Mouse (Mus musculus): ENCODE results near the gene Mbnl1. TPM values are rescaled to one million over a fixed set of nuclear protein-coding genes. Genes with fewer than 3 reads are reported as not detected.

Gene Mbnl1
- polyA plus RNA-seq, 1 experiment from 2014 or later = 66.8 TPM

- no peaks in the 10 kb centered on the region for H3K27me3 ChIP-seq (ENCODE audit: control insufficient read depth, insufficient read depth, low read length)
- no peak overlapping the region for H3K4me3 ChIP-seq (replicated peaks; ENCODE audit: low read depth, low read length)
- 92% methylated on average over 3 of the region's 3 CpGs for WGBS
- ATAC-seq (ENCODE audit: low FRiP score, low TSS enrichment) (no peak), DNase-seq (no peak)
- H3K27ac ChIP-seq (replicated peaks; ENCODE audit: low read depth, low read length) = no peak overlapping the region
- H3K4me2 ChIP-seq (ENCODE audit: low read length) = no peak overlapping the region
- H3K9me3 ChIP-seq (ENCODE audit: control insufficient read depth, low read length) = no peaks in the 10 kb centered on the region
- H3K4me1 ChIP-seq (ENCODE audit: control insufficient read depth, insufficient read depth, low read length) = peaks cover 5% of the 10 kb centered on the region
- no peaks in the 10 kb centered on the region for H3K36me3 ChIP-seq (ENCODE audit: control insufficient read depth, insufficient read depth, low read length)
- no peak overlapping the region for H3K9ac ChIP-seq (replicated peaks; ENCODE audit: low read length)
These were observed 34.9 kb downstream of the Mbnl1 start for GRCm38 (mm10) chr3:60507496-60507895.

- Histone ChIP-seq H3K9ac (replicated peaks; ENCODE audit: low read length) (no peak overlapping the region), H3K4me3 (replicated peaks; ENCODE audit: low read depth, low read length) (no peak overlapping the region), H3K9me3 (ENCODE audit: control insufficient read depth, low read length) (no peaks in the 10 kb centered on the region), H3K27me3 (ENCODE audit: control insufficient read depth, insufficient read depth, low read length) (no peaks in the 10 kb centered on the region), H3K27ac (replicated peaks; ENCODE audit: low read depth, low read length) (no peak overlapping the region), H3K36me3 (ENCODE audit: control insufficient read depth, insufficient read depth, low read length) (no peaks in the 10 kb centered on the region), H3K4me2 (ENCODE audit: low read length) (no peak overlapping the region), H3K4me1 (ENCODE audit: control insufficient read depth, insufficient read depth, low read length) (0 out of 2 replicates have a peak, but pooled peaks cover 2% of the 10 kb centered on the region)
- DNase-seq (no peak), ATAC-seq (ENCODE audit: low FRiP score, low TSS enrichment) (no peak)
- WGBS = 96% methylated on average over 2 of the region's 2 CpGs
These were observed 35.3 kb downstream of the Mbnl1 start for GRCm38 (mm10) chr3:60507979-60508378.

- no peak overlapping the region for H3K4me2 ChIP-seq (ENCODE audit: low read length)
- H3K4me3 ChIP-seq (replicated peaks; ENCODE audit: low read depth, low read length) = no peak overlapping the region
- 95% methylated on average over 3 of the region's 3 CpGs for WGBS
- no peak for ATAC-seq (ENCODE audit: low FRiP score, low TSS enrichment)
- H3K27ac ChIP-seq (replicated peaks; ENCODE audit: low read depth, low read length) = no peak overlapping the region
- H3K9ac ChIP-seq (replicated peaks; ENCODE audit: low read length) = no peak overlapping the region
- DNase-seq = no peak
- H3K27me3 ChIP-seq (ENCODE audit: control insufficient read depth, insufficient read depth, low read length) = no peaks in the 10 kb centered on the region
- H3K36me3 ChIP-seq (ENCODE audit: control insufficient read depth, insufficient read depth, low read length) = no peaks in the 10 kb centered on the region
- no peaks in the 10 kb centered on the region for H3K9me3 ChIP-seq (ENCODE audit: control insufficient read depth, low read length)
- H3K4me1 ChIP-seq (ENCODE audit: control insufficient read depth, insufficient read depth, low read length) = no peaks in the 10 kb centered on the region
These were observed 38.6 kb downstream of the Mbnl1 start for GRCm38 (mm10) chr3:60511197-60511596.

GRCm38 (mm10) chr3:60513337-60513736 lies 40.7 kb downstream of the Mbnl1 start:
- no peaks in the 10 kb centered on the region for H3K4me1 ChIP-seq (ENCODE audit: control insufficient read depth, insufficient read depth, low read length)
- no peak overlapping the region for H3K4me2 ChIP-seq (ENCODE audit: low read length)
- no peak overlapping the region for H3K4me3 ChIP-seq (replicated peaks; ENCODE audit: low read depth, low read length)
- DNase-seq = no peak
- ATAC-seq (ENCODE audit: low FRiP score, low TSS enrichment) = no peak
- no peak overlapping the region for H3K9ac ChIP-seq (replicated peaks; ENCODE audit: low read length)
- WGBS = 13% methylated on average over 7 of the region's 7 CpGs
- H3K9me3 ChIP-seq (ENCODE audit: control insufficient read depth, low read length) = no peaks in the 10 kb centered on the region
- no peak overlapping the region for H3K27ac ChIP-seq (replicated peaks; ENCODE audit: low read depth, low read length)
- no peaks in the 10 kb centered on the region for H3K36me3 ChIP-seq (ENCODE audit: control insufficient read depth, insufficient read depth, low read length)
- H3K27me3 ChIP-seq (ENCODE audit: control insufficient read depth, insufficient read depth, low read length) = no peaks in the 10 kb centered on the region

- no peak overlapping the region for H3K9ac ChIP-seq (replicated peaks; ENCODE audit: low read length)
- 84% methylated on average over 2 of the region's 2 CpGs for WGBS
- DNase-seq (no peak), ATAC-seq (ENCODE audit: low FRiP score, low TSS enrichment) (no peak)
- no peaks in the 10 kb centered on the region for H3K9me3 ChIP-seq (ENCODE audit: control insufficient read depth, low read length)
- no peaks in the 10 kb centered on the region for H3K27me3 ChIP-seq (ENCODE audit: control insufficient read depth, insufficient read depth, low read length)
- H3K4me3 ChIP-seq (replicated peaks; ENCODE audit: low read depth, low read length) = no peak overlapping the region
- H3K4me2 ChIP-seq (ENCODE audit: low read length) = no peak overlapping the region
- H3K36me3 ChIP-seq (ENCODE audit: control insufficient read depth, insufficient read depth, low read length) = no peaks in the 10 kb centered on the region
- no peaks in the 10 kb centered on the region for H3K4me1 ChIP-seq (ENCODE audit: control insufficient read depth, insufficient read depth, low read length)
- no peak overlapping the region for H3K27ac ChIP-seq (replicated peaks; ENCODE audit: low read depth, low read length)
These were observed 41.1 kb downstream of the Mbnl1 start for GRCm38 (mm10) chr3:60513746-60514145.

- Histone ChIP-seq H3K4me2 (ENCODE audit: low read length) (no peak overlapping the region), H3K4me1 (ENCODE audit: control insufficient read depth, insufficient read depth, low read length) (no peaks in the 10 kb centered on the region), H3K9ac (replicated peaks; ENCODE audit: low read length) (no peak overlapping the region), H3K36me3 (ENCODE audit: control insufficient read depth, insufficient read depth, low read length) (no peaks in the 10 kb centered on the region), H3K27me3 (ENCODE audit: control insufficient read depth, insufficient read depth, low read length) (no peaks in the 10 kb centered on the region), H3K4me3 (replicated peaks; ENCODE audit: low read depth, low read length) (no peak overlapping the region), H3K9me3 (ENCODE audit: control insufficient read depth, low read length) (no peaks in the 10 kb centered on the region), H3K27ac (replicated peaks; ENCODE audit: low read depth, low read length) (no peak overlapping the region)
- DNase-seq (no peak), ATAC-seq (ENCODE audit: low FRiP score, low TSS enrichment) (no peak)
These were observed 42.8 kb downstream of the Mbnl1 start for GRCm38 (mm10) chr3:60515430-60515829.

- DNase-seq = no peak
- Histone ChIP-seq H3K9ac (replicated peaks; ENCODE audit: low read length) (no peak overlapping the region), H3K4me1 (ENCODE audit: control insufficient read depth, insufficient read depth, low read length) (no peaks in the 10 kb centered on the region), H3K4me2 (ENCODE audit: low read length) (no peak overlapping the region), H3K36me3 (ENCODE audit: control insufficient read depth, insufficient read depth, low read length) (no peaks in the 10 kb centered on the region), H3K4me3 (replicated peaks; ENCODE audit: low read depth, low read length) (no peak overlapping the region), H3K27ac (replicated peaks; ENCODE audit: low read depth, low read length) (no peak overlapping the region), H3K9me3 (ENCODE audit: control insufficient read depth, low read length) (no peaks in the 10 kb centered on the region), H3K27me3 (ENCODE audit: control insufficient read depth, insufficient read depth, low read length) (no peaks in the 10 kb centered on the region)
- 34% methylated on average over 12 of the region's 12 CpGs for WGBS
- no peak for ATAC-seq (ENCODE audit: low FRiP score, low TSS enrichment)
These were observed 43.5 kb downstream of the Mbnl1 start for GRCm38 (mm10) chr3:60516054-60516674.

GRCm38 (mm10) chr3:60517234-60517787 lies 44.7 kb downstream of the Mbnl1 start:
- H3K9me3 ChIP-seq (ENCODE audit: control insufficient read depth, low read length) = no peaks in the 10 kb centered on the region
- H3K27ac ChIP-seq (replicated peaks; ENCODE audit: low read depth, low read length) = no peak overlapping the region
- H3K36me3 ChIP-seq (ENCODE audit: control insufficient read depth, insufficient read depth, low read length) = no peaks in the 10 kb centered on the region
- H3K4me2 ChIP-seq (ENCODE audit: low read length) = no peak overlapping the region
- H3K4me1 ChIP-seq (ENCODE audit: control insufficient read depth, insufficient read depth, low read length) = no peaks in the 10 kb centered on the region
- no peaks in the 10 kb centered on the region for H3K27me3 ChIP-seq (ENCODE audit: control insufficient read depth, insufficient read depth, low read length)
- DNase-seq (no peak), ATAC-seq (ENCODE audit: low FRiP score, low TSS enrichment) (no peak)
- 78% methylated on average over 3 of the region's 3 CpGs for WGBS
- no peak overlapping the region for H3K4me3 ChIP-seq (replicated peaks; ENCODE audit: low read depth, low read length)
- no peak overlapping the region for H3K9ac ChIP-seq (replicated peaks; ENCODE audit: low read length)

GRCm38 (mm10) chr3:60519337-60519736 lies 46.7 kb downstream of the Mbnl1 start:
- Histone ChIP-seq H3K4me2 (ENCODE audit: low read length) (no peak overlapping the region), H3K27me3 (ENCODE audit: control insufficient read depth, insufficient read depth, low read length) (no peaks in the 10 kb centered on the region), H3K9ac (replicated peaks; ENCODE audit: low read length) (no peak overlapping the region), H3K36me3 (ENCODE audit: control insufficient read depth, insufficient read depth, low read length) (no peaks in the 10 kb centered on the region), H3K4me1 (ENCODE audit: control insufficient read depth, insufficient read depth, low read length) (no peaks in the 10 kb centered on the region), H3K4me3 (replicated peaks; ENCODE audit: low read depth, low read length) (no peak overlapping the region), H3K27ac (replicated peaks; ENCODE audit: low read depth, low read length) (no peak overlapping the region), H3K9me3 (ENCODE audit: control insufficient read depth, low read length) (no peaks in the 10 kb centered on the region)
- DNase-seq (no peak), ATAC-seq (ENCODE audit: low FRiP score, low TSS enrichment) (no peak)
- WGBS = 93% methylated on average over 3 of the region's 3 CpGs
